Mouse (Mus musculus): ENCODE results near the gene Tssk6.

Tssk6 gene

GRCm38 (mm10) chr8:69902163-69903062, at the start of gene Tssk6, which contains the start of the genes Ndufa13 and Yjefn3:
TSS of gene Tssk6 (plus strand) at chr8:69902184.
TSS of gene Ndufa13 (minus strand) at chr8:69902558.
TSS of gene Yjefn3 (minus strand) at chr8:69902712.
- DNase-seq (ENCODE audit: low read depth, low spot score) = peak; percentile 66

GRCm38 (mm10) chr8:69853869-69854268, 48.1 kb upstream of the Tssk6 start:
- peak; percentile 61 for DNase-seq (ENCODE audit: low read depth, low spot score)

GRCm38 (mm10) chr8:69860807-69861206, 41.2 kb upstream of the Tssk6 start:
- DNase-seq (ENCODE audit: low read depth, low spot score) = peak; percentile 85

DNA sequence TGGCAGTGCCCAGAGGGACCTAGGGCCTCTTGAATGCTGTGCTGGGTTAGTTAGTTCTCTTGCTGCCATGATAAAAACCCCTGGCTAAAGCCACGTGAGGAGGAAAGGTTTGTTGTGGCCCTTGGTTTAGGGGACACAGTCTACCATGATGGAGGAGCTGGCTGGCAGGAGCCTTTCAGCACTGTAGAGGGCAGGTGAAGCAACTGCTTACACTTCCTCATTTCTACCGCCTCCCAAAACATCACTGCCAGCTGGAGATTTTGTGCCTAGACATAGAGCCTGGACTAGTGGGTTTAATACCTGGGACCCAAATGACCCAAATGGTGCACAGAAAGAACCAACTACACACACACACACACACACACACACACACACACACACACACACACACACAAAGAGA, 40.7 kb upstream of the Tssk6 start:
- DNase-seq (ENCODE audit: low read depth, low spot score) = no peak

DNA sequence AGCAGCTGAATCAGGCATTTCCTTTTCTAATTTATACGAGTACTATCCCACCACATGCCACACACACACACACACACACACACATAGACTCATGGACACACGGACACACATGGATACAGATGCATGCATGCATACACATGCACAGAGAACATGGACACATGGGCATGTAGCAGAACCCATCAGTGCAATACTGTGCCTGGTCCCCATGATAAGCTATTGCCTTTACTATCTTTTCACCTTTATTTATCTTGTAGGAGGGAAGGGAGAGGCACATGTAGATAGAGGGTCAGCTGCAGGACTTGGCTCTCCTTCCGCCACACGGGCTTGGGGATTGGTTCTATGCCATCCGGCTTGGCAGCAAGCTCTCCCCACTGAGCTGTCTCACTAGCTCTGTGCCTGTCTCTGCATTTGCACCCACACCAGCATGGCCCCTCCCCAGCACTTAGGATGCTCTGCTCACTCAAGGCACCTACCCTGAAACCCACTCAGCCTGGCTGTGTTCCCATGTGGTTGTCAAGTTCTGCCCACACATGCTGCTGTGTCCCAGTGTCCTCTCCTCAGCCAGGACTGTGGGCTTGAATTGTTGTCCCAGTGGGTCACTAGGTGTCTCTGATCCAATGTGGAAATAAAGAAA, 38.5 kb upstream of the Tssk6 start:
- no peak for DNase-seq (ENCODE audit: low read depth, low spot score)

DNA sequence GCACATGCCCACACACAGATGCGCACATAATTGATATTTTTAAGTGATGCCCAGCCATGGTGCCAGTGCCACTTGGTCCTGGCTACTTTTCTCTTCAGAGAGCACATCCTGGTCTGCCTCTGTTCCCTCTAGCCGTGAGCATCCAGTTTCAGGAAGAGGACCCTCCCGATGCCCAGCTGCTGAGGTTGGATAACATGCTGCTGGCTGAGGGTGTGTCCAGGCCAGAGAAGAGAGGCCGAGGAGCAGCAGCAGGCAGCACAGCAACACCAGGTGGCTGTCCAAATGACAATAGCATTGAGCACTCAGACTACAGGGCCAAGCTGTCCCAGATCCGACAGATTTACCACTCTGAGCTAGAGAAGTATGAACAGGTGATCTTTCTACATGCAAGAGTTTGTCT, 37.8 kb upstream of the Tssk6 start:
- no peak for DNase-seq (ENCODE audit: low read depth, low spot score)

DNA sequence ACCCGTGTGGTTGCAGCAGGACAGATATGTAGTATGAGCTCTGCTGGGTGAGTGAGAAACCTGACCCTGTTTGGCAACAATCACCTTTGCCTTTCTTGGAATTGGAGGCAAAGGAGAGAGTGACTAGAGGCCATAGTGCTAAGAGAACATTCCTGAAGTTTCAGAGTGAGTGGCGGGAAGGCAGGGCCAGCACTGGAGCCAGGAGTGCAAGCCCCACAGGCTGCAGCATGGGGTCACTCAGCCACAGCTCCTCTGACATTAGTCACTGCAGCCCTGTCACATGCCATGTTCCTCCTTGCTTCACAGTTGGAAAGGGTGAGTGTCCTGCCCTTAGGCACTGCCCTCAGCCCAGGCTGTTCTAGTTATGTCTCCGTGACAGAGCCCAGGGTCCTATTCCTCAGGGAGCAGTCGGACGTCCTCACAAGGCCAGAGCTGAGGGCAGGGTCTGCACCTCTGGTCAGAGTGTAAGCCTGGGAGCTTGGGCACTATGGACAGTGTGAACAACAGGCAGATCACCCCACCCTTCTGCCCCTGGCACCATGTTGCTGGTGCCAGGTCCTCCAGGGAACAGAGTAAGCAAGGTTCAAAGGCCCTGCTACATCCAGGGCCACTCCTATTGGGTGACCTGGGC, 34.2 kb upstream of the Tssk6 start:
- DNase-seq (ENCODE audit: low read depth, low spot score) = no peak

- no peak for DNase-seq (ENCODE audit: low read depth, low spot score)
Observed at GRCm38 (mm10) chr8:69870003-69870765, 31.8 kb upstream of the Tssk6 start.

DNA sequence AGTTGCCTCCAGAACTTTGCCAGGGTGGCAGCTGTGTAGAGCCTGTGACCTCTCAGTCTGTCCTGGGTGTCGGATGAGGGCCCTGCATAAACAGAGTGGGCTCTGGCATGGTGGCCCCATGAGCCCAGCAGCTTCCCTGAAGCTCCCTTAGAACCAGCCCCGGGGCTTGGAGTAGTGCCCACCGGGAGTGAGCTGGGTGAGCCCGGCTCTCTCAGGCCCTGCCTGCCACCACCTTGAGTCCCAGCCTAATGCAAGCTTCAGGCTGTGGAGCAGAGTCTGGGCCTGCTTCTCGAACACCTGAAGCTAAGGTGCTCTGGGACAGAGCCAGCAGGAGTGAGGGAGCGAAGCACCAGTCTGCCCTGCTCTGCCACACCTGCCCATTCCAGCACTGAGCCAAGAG, 31.1 kb upstream of the Tssk6 start:
- DNase-seq (ENCODE audit: low read depth, low spot score) = no peak

DNA sequence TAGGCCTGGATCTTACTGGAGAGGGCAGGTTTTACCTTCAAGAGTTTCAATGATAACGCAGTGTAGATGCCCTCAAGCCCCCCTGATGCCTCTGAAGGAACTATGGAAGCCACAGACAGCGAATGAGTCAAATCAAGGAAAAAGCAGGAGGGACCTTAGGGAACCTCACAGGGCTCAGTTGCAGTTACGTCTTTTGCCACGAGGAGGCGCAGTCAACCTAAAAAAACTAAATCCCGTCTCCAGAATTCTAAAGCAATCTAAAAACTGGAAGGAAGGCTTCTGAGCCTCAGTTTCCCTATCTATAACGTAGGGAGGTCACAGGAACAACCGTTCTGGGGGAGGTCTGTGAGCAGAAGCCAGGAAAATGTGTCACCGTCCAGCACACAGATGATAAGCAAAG, 27.8 kb upstream of the Tssk6 start:
- DNase-seq (ENCODE audit: low read depth, low spot score) = peak; percentile 66

DNA sequence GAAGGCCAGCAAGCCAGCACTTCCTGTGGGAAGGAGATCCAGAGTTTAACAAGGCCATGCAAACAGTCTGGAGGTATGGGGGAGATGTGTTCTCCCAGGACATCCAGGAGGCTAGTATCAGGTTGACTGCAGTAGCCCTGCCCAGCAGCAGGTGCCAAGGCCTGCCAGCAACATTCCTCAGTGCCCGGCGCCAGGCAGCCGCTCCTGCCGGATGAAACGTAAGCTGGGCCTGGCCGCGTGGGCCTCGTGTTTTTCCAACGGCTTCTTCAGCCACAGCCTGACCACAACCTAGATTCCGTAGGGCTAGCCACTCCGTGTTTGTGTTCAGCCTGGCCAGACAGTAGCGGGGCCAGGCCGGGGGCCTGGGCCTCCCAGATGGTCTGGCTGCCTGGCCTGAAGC, 27.3 kb upstream of the Tssk6 start:
- DNase-seq (ENCODE audit: low read depth, low spot score) = no peak

GRCm38 (mm10) chr8:69876097-69876496, 25.9 kb upstream of the Tssk6 start:
- DNase-seq (ENCODE audit: low read depth, low spot score) = no peak

- DNase-seq (ENCODE audit: low read depth, low spot score) = no peak
Observed at GRCm38 (mm10) chr8:69876967-69877366, 25.0 kb upstream of the Tssk6 start.

DNA sequence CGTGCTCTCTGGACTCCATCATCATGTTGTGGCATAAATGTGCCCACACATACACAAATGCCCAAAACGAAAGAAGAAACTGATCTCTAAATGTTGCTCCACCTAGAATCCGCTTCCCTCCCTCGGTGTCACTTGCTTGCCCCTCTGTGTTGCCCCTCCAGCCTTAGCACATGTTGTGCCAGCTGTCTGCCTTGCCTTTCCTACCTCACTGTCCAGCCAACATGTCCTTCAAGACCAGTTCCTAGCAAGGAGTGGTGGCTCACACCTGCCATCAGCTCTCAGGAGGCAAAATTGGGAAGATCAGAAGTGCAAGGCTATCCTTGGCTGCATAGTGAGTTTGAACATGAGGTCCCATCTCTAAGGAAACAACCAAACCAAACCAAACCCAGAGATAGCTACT, 24.6 kb upstream of the Tssk6 start:
- DNase-seq (ENCODE audit: low read depth, low spot score) = no peak

GRCm38 (mm10) chr8:69877992-69878391, 24.0 kb upstream of the Tssk6 start:
- DNase-seq (ENCODE audit: low read depth, low spot score) = no peak

DNA sequence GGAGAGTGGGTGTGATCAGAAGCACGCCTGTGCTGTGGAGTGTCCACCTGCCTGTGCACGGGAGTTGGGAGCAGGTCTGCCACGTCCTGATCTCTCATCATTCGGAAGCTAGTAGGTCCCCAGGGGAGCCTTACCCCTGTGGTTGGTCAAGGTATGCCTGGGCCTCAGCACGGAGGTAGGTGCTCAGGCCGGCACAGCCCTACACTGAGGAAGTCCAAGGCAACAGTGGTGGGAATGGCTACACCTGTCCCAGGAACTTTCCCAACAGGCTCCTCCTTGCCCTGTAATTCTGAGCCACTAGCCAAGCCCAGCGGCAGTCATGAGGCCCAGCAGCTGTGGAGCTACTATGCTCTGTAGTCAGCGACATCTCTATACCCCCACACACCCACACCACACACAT, 22.3 kb upstream of the Tssk6 start:
- DNase-seq (ENCODE audit: low read depth, low spot score) = no peak

GRCm38 (mm10) chr8:69880841-69881240, 21.1 kb upstream of the Tssk6 start:
- no peak for DNase-seq (ENCODE audit: low read depth, low spot score)

DNA sequence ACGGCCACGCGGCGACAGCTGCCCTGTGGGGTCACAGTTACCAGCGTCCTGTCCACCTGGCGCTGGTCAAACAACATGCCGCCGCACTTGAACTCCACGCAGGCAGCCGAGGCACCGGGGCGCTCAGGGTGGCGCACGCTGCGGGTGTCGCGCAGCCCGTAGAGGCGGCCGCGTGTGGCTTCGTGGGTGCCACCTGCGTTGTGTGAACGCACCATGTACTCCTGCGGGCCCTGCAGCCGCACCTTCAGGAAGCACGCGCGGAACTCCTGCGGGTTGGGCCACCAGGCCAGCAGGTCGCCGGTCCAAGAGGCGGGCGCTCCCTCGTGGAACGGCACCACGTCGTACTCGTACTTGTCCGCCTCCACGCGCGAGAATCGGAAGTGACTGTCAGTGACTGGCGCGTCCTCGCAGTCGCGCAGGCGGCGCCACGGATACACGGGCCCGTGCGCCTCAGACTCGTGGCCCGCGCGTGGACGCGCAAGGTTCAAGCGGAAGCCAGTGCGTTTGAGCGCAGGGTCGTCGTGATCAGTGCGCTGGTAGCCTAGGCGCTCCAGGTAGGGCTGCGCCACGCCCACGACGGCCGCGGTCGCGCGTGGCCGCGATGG, 20.6 kb upstream of the Tssk6 start:
- no peak for DNase-seq (ENCODE audit: low read depth, low spot score)

- peak; percentile 76 for DNase-seq (ENCODE audit: low read depth, low spot score)
Observed at GRCm38 (mm10) chr8:69882021-69882756, 19.8 kb upstream of the Tssk6 start.

DNA sequence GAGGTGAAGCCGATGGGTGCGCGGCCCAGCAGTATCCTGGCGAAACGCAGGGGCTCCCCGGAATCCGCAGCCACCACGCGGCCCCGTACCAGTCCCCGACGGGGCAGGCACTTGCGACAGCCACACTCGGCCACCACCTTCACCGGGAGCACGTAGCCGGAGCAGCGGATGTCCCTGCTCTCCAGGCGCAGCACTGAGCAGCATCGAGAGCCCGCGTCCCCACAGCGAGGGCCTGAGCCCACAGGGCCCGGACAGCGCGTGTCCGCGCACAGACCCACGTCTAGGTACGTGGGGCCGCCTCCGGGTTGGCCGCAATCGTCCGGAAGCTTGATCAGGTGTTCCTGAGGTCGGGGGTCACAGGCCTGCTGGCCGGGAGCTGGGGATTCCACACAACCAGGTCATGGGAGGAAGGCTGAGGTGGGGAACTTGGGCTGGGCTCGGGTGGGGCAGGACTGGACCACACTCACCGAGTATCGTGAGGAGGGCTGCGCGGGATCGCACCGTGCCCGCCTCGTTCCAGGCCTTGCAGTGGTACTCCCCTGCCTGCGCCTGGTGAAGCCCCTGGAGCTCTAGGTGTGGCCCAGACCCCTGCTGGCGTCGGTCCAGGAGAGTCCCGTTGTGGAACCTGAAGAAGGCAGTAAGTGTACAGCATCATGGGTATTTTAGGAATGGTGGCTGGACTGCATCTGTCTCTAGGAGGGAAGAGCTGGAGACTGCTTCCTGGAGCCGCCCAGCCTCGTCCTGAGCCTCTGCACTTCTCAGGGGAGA, 19.0 kb upstream of the Tssk6 start:
- no peak for DNase-seq (ENCODE audit: low read depth, low spot score)
